Mouse (Mus musculus): ENCODE measurements around the gene Olfr1360.
"Not testable (repeated sequence)": the region's sequence is repeated elsewhere in the genome, so short reads cannot be mapped to it uniquely, and the experiment has no call there.

DNA sequence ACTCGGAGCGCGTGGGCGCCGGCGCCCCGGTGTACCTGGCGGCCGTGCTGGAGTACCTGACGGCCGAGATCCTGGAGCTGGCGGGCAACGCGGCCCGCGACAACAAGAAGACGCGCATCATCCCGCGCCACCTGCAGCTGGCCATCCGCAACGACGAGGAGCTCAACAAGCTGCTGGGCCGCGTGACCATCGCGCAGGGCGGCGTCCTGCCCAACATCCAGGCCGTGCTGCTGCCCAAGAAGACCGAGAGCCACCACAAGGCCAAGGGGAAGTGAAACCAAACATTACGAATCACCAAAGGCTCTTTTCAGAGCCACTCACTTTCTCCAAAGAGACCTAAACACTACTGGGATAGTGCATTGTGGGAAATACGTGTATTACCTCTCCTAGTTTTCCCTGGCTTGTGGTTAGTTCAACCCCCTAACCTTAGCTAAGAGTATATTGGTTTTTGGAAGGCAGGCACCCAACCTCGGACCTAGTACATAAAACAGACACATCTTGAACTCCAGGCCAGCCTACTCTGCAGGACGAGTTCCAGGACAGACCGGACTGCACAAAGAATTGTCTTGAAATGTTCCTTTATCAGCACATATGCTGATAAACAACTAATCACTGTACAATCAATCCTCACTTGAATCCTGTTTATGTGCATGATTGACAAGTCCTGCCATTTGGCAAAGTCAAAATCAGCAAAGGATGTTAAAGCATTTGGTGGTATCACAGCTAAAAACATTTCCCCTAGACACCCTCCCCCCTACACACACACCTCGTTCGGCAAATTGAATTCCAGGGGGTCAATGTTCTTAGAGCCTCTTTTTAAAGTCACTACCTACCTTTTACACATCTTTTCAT, 39.6 kb upstream of the Olfr1360 start:
- TF ChIP-seq CTCF (IDR thresholded peaks at IDR 0.05; ENCODE audit: extremely low read depth, insufficient read depth, insufficient read length, insufficient replicate concordance); POLR2A (IDR thresholded peaks at IDR 0.05; ENCODE audit: low read depth, low read length): not testable (repeated sequence)
